Mouse (Mus musculus) lung, postnatal 0 days (tissue): ENCODE measurements around the gene Zdhhc23. TPM values are rescaled to one million over a fixed set of nuclear protein-coding genes. Genes with fewer than 3 reads are reported as not detected.

Experiments
- ATAC-seq: fragments of 200-750 bp; cut with Nextera tagmentation; 2 replicates; pipeline ENCODE4 v1.8.0; 2017; ENCODE audit warnings: moderate library complexity
- DNase-seq: peaks from one replicate; pipeline ENCODE4 v3.0.0-alpha.2; 2016; ENCODE audit warnings: low spot score
- H3K27ac ChIP-seq: fragments of 300-500 bp; sonication (generic); 2 replicates; pipeline ENCODE4 v1.5.1; 2014; ENCODE audit warnings: antibody characterized with exemption, mild to moderate bottlenecking, low read length, mixed read lengths
- H3K27me3 ChIP-seq: fragments of 300-500 bp; sonication (generic); replicated peaks from 2 replicates; pipeline ENCODE4 v1.6.1; 2014; ENCODE audit warnings: low read length, mixed read lengths; ENCODE audit not compliant: insufficient read depth
- H3K36me3 ChIP-seq: fragments of 300-500 bp; sonication (generic); 2 replicates; pipeline ENCODE4 v1.6.1; 2014; ENCODE audit warnings: low read length, mixed read lengths; ENCODE audit not compliant: insufficient read depth
- H3K4me1 ChIP-seq: fragments of 300-500 bp; sonication (generic); 2 replicates; pipeline ENCODE4 v1.6.1; 2014; ENCODE audit warnings: antibody characterized with exemption, low read depth, low read length, mixed read lengths; ENCODE audit not compliant: insufficient read depth
- H3K4me2 ChIP-seq: fragments of 300-500 bp; sonication (generic); replicated peaks from 2 replicates; pipeline ENCODE4 v1.6.1; 2014; ENCODE audit warnings: low read depth, mild to moderate bottlenecking, low read length, moderate library complexity, mixed read lengths
- H3K4me3 ChIP-seq: fragments of 300-500 bp; sonication (generic); 2 replicates; pipeline ENCODE4 v1.5.1; 2014; ENCODE audit warnings: low read depth, low read length
- H3K9ac ChIP-seq: fragments of 300-500 bp; sonication (generic); replicated peaks from 2 replicates; pipeline ENCODE4 v1.6.1; 2014; ENCODE audit warnings: low read depth, mild to moderate bottlenecking
- H3K9me3 ChIP-seq: fragments of 300-500 bp; sonication (generic); 2 replicates; pipeline ENCODE4 v1.6.1; 2016; ENCODE audit warnings: low read length, mixed read lengths
- CTCF ChIP-seq: IDR thresholded peaks from 2 replicates; pipeline ENCODE4 v1.5.1; 2016; ENCODE audit warnings: antibody characterized with exemption, mild to moderate bottlenecking
- EP300 ChIP-seq: IDR thresholded peaks from 2 replicates; pipeline ENCODE4 v1.6.1; 2016; ENCODE audit warnings: antibody characterized with exemption, mild to moderate bottlenecking, control low read depth
- WGBS: fragments of 180-500 bp; shearing (Covaris S2); extraction: QIAGEN DNeasy Blood & Tissue Kit; methylation state at CpG from one replicate; pipeline ENCODE4 v1.1.7; 2014; 5-methylcytosine and 5-hydroxymethylcytosine counted together
- polyA plus RNA-seq: library from polyadenylated mRNA; unstranded; fragments of >200 nt; fragmentation: Nextera tagmentation; extraction: Ambion mirVana; gene quantifications from 2 replicates; pipeline ENCODE4 v1.2.1, GENCODE M21; 2015

The Zdhhc23 gene
- polyA plus RNA-seq, 1 experiment from 2014 or later, result 1.1 TPM

- Histone ChIP-seq H3K4me1 (no peaks in the 10 kb centered on the region), H3K9me3 (no peaks in the 10 kb centered on the region), H3K27me3 (no peaks in the 10 kb centered on the region), H3K4me3 (no peak overlapping the region), H3K9ac (no peak overlapping the region), H3K27ac (no peak overlapping the region), H3K4me2 (no peak overlapping the region), H3K36me3 (no peaks in the 10 kb centered on the region; the same call in 1 of the 2 replicates)
- WGBS, result 91% methylated on average over 9 of the region's 9 CpGs
- DNase-seq (no peak), ATAC-seq (no peak)
- no peak for TF ChIP-seq CTCF
- no peak for TF ChIP-seq EP300
These were observed 16.3 kb downstream of the Zdhhc23 start for GRCm38 (mm10) chr16:43963291-43963690.

- Histone ChIP-seq H3K4me2 (no peak overlapping the region), H3K27me3 (no peaks in the 10 kb centered on the region), H3K36me3 (no peaks in the 10 kb centered on the region; the same call in 1 of the 2 replicates), H3K4me3 (no peak overlapping the region), H3K27ac (no peak overlapping the region), H3K9ac (no peak overlapping the region), H3K4me1 (no peaks in the 10 kb centered on the region), H3K9me3 (no peaks in the 10 kb centered on the region)
- TF ChIP-seq EP300 (no peak), CTCF (no peak)
- ATAC-seq (no peak), DNase-seq (no peak)
- WGBS, result 84% methylated on average over 4 of the region's 4 CpGs
These were observed 21.6 kb downstream of the Zdhhc23 start for GRCm38 (mm10) chr16:43958038-43958437.

- no peak overlapping the region for H3K9ac ChIP-seq
- H3K4me1 ChIP-seq, result no peaks in the 10 kb centered on the region
- no peaks in the 10 kb centered on the region for H3K36me3 ChIP-seq
- no peak overlapping the region for H3K4me3 ChIP-seq
- DNase-seq (no peak), ATAC-seq (no peak)
- H3K27me3 ChIP-seq, result no peaks in the 10 kb centered on the region
- H3K4me2 ChIP-seq, result no peak overlapping the region
- TF ChIP-seq CTCF (no peak), EP300 (no peak)
- 44% methylated on average over 6 of the region's 6 CpGs for whole genome bisulfite sequencing
- H3K9me3 ChIP-seq, result no peaks in the 10 kb centered on the region
- no peak overlapping the region for H3K27ac ChIP-seq
These were observed 24.7 kb downstream of the Zdhhc23 start for GRCm38 (mm10) chr16:43954913-43955312.

GRCm38 (mm10) chr16:43951591-43951990 is 28.0 kb downstream of the Zdhhc23 start:
- ATAC-seq (peak; percentile 85), DNase-seq (peak; percentile 74)
- no peak for TF ChIP-seq EP300
- no peak for TF ChIP-seq CTCF
- H3K36me3 ChIP-seq, result no peaks in the 10 kb centered on the region
- no peaks in the 10 kb centered on the region for H3K9me3 ChIP-seq
- WGBS, result 52% methylated on average over 4 of the region's 4 CpGs
- no peaks in the 10 kb centered on the region for H3K4me1 ChIP-seq
- no peaks in the 10 kb centered on the region for H3K27me3 ChIP-seq
- no peak overlapping the region for H3K4me2 ChIP-seq
- H3K4me3 ChIP-seq, result no peak overlapping the region
- H3K9ac ChIP-seq, result no peak overlapping the region
- H3K27ac ChIP-seq, result no peak overlapping the region

GRCm38 (mm10) chr16:43945869-43946268 is 33.7 kb downstream of the Zdhhc23 start:
- Histone ChIP-seq H3K9ac (no peak overlapping the region), H3K4me1 (no peaks in the 10 kb centered on the region), H3K4me2 (no peak overlapping the region), H3K9me3 (no peaks in the 10 kb centered on the region), H3K4me3 (no peak overlapping the region), H3K27ac (no peak overlapping the region), H3K36me3 (no peaks in the 10 kb centered on the region), H3K27me3 (no peaks in the 10 kb centered on the region)
- ATAC-seq (no peak), DNase-seq (peak; percentile 8)
- WGBS, result 33% methylated on average over 3 of the region's 3 CpGs
- TF ChIP-seq CTCF, result no peak
- TF ChIP-seq EP300, result no peak

DNA sequence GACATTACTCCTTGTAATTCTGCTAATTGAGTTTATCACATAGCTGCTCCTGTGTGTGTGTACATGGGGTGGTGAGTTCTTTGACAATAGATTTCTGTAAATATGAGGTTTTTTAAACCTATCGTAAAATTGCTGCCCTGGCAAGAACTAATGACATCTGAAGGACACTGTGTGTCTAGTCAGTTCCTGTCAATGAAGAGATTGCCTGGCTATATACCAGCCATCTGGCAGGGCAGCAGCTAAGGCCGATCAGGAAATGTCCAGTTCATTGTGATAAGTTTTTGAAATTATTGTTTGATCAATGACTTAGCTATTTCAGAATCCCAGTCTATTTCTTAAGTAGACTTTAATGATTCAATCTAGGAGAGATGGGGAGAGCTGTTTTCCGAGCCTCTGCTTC is 34.2 kb downstream of the Zdhhc23 start:
- Histone ChIP-seq H3K9ac (no peak overlapping the region), H3K27me3 (no peaks in the 10 kb centered on the region), H3K4me1 (no peaks in the 10 kb centered on the region), H3K36me3 (no peaks in the 10 kb centered on the region), H3K4me2 (no peak overlapping the region), H3K27ac (no peak overlapping the region), H3K9me3 (no peaks in the 10 kb centered on the region), H3K4me3 (no peak overlapping the region)
- ATAC-seq (no peak), DNase-seq (no peak)
- 68% methylated on average over 3 of the region's 3 CpGs for WGBS
- TF ChIP-seq EP300 (no peak), CTCF (no peak)

GRCm38 (mm10) chr16:43940846-43941245 is 38.7 kb downstream of the Zdhhc23 start:
- H3K4me2 ChIP-seq, result no peak overlapping the region
- H3K36me3 ChIP-seq, result no peaks in the 10 kb centered on the region
- 88% methylated on average over 4 of the region's 4 CpGs for WGBS
- H3K4me3 ChIP-seq, result no peak overlapping the region
- H3K9ac ChIP-seq, result no peak overlapping the region
- H3K27ac ChIP-seq, result no peak overlapping the region
- no peak for TF ChIP-seq CTCF
- no peak for TF ChIP-seq EP300
- no peak for ATAC-seq
- no peak for DNase-seq
- no peaks in the 10 kb centered on the region for H3K4me1 ChIP-seq
- no peaks in the 10 kb centered on the region for H3K27me3 ChIP-seq
- H3K9me3 ChIP-seq, result no peaks in the 10 kb centered on the region
